Mouse (Mus musculus) liver, adult 2 months (tissue): ENCODE results near the gene Cmklr1.

ENCODE experiments used
- CTCF ChIP-seq: fragments of 200-500 bp; IDR thresholded peaks from 2 replicates; pipeline ENCODE4 v1.5.1; 2011; ENCODE audit warnings: low read depth, low read length, control low read depth
- POLR2A ChIP-seq: fragments of 200-500 bp; IDR thresholded peaks from 2 replicates; pipeline ENCODE4 v1.6.1; 2011; ENCODE audit warnings: low read length, control low read depth; ENCODE audit not compliant: insufficient read depth; ENCODE audit errors: extremely low read depth

- TF ChIP-seq CTCF (no peak), POLR2A (no peak)
Measured at GRCm38 (mm10) chr5:113619151-113619550, 31.1 kb downstream of the Cmklr1 start.
